16 mouse cellular contexts compared by ENCODE assay signal in the genomic region with DNA sequence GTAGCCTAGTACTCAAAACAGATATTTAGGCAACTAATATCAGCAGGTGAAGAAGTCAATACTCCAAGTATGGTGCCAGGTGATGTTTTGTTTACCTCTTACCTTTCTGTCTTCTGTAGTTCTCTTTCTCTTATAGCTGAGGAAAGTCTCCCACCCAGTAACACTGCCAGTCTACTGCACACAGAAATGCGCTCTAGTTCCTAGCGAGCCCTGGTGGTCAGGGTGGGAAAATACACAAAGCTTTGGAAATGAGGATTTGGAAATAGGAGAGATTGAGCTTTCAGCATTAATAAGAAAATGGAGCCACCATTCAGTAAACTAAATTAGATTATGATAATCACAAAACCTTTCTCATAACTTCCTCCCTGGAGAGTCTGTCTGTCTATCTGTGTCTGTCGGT.
DNase-seq lines count a peak whose midpoint lies in the region; ATAC-seq and TF ChIP-seq lines count a peak whose summit lies in the region.
"Had no signal": no experiment of that assay in that cellular context is flagged by ENCODE, and none has a peak within 500 bp of the region (broad histone marks: within the 10 kb centered on the region; RNA-seq: fewer than 3 reads in every experiment).

No protein-coding gene starts in this region.

- no peaks in the 10 kb centered on the region for H3K36me3 ChIP-seq in embryonic facial prominence, embryonic 11.5 days (replicated peaks; ENCODE audit: control insufficient read depth, insufficient read depth, low read depth, low read length)
- H3K36me3 ChIP-seq in embryonic facial prominence, embryonic 10.5 days (replicated peaks), result no peaks in the 10 kb centered on the region
- no peaks in the 10 kb centered on the region for H3K36me3 ChIP-seq in kidney, embryonic 16.5 days (ENCODE audit: insufficient read depth, low read length)
- H3K36me3 ChIP-seq: embryonic facial prominence, embryonic 15.5 days; liver, embryonic 15.5 days had no signal

- no peak overlapping the region for H3K27ac ChIP-seq in embryonic facial prominence, embryonic 11.5 days (replicated peaks; ENCODE audit: low read depth, low read length)
- H3K27ac ChIP-seq in embryonic facial prominence, embryonic 10.5 days (replicated peaks), result no peak overlapping the region
- H3K27ac ChIP-seq in layer of hippocampus, adult 2 months, result no peak overlapping the region
- H3K27ac ChIP-seq in kidney, embryonic 16.5 days (ENCODE audit: low read length), result no peak overlapping the region
- H3K27ac ChIP-seq: embryonic facial prominence, embryonic 15.5 days; liver, embryonic 15.5 days had no signal

- no peaks in the 10 kb centered on the region for H3K9me3 ChIP-seq in embryonic facial prominence, embryonic 11.5 days (replicated peaks; ENCODE audit: control insufficient read depth, low read length)
- no peaks in the 10 kb centered on the region for H3K9me3 ChIP-seq in embryonic facial prominence, embryonic 10.5 days
- no peaks in the 10 kb centered on the region for H3K9me3 ChIP-seq in kidney, embryonic 16.5 days (ENCODE audit: low read length)
- H3K9me3 ChIP-seq: embryonic facial prominence, embryonic 15.5 days; liver, embryonic 15.5 days; megakaryocyte, embryonic 14.5 days had no signal

- H3K27me3 ChIP-seq in embryonic facial prominence, embryonic 11.5 days (ENCODE audit: control insufficient read depth, insufficient read depth, low read length), result no peaks in the 10 kb centered on the region
- H3K27me3 ChIP-seq in embryonic facial prominence, embryonic 10.5 days (replicated peaks; ENCODE audit: low read depth, poor library complexity, severe bottlenecking), result no peaks in the 10 kb centered on the region
- no peaks in the 10 kb centered on the region for H3K27me3 ChIP-seq in kidney, embryonic 16.5 days (ENCODE audit: insufficient read depth, low read length)
- H3K27me3 ChIP-seq: embryonic facial prominence, embryonic 15.5 days; liver, embryonic 15.5 days; megakaryocyte, embryonic 14.5 days had no signal

- ATAC-seq in embryonic facial prominence, embryonic 11.5 days (replicated peaks; ENCODE audit: insufficient number of reproducible peaks, low FRiP score, low TSS enrichment, low read depth), result no peak
- ATAC-seq in inflammation-experienced regulatory T-cells, adult 6 months, result no peak
- no peak for ATAC-seq in kidney, embryonic 16.5 days (ENCODE audit: low FRiP score, low TSS enrichment)

- no peaks in the 10 kb centered on the region for H3K4me1 ChIP-seq in embryonic facial prominence, embryonic 11.5 days (ENCODE audit: control insufficient read depth, insufficient read depth, low read length)
- no peaks in the 10 kb centered on the region for H3K4me1 ChIP-seq in embryonic facial prominence, embryonic 10.5 days
- H3K4me1 ChIP-seq in kidney, embryonic 16.5 days (ENCODE audit: insufficient read depth, low read length), result no peaks in the 10 kb centered on the region
- H3K4me1 ChIP-seq: embryonic facial prominence, embryonic 15.5 days; liver, embryonic 15.5 days; megakaryocyte, embryonic 14.5 days had no signal

- H3K4me2 ChIP-seq in embryonic facial prominence, embryonic 11.5 days (ENCODE audit: low read depth, low read length), result no peak overlapping the region
- no peak overlapping the region for H3K4me2 ChIP-seq in kidney, embryonic 16.5 days (replicated peaks; ENCODE audit: low read depth, low read length)
- H3K4me2 ChIP-seq: embryonic facial prominence, embryonic 15.5 days; liver, embryonic 15.5 days had no signal

- 55% methylated on average over 3 of the region's 3 CpGs for WGBS in embryonic facial prominence, embryonic 11.5 days
- 58% methylated on average over 3 of the region's 3 CpGs for WGBS in embryonic facial prominence, embryonic 10.5 days
- 70% methylated on average over 3 of the region's 3 CpGs for WGBS in kidney, embryonic 16.5 days

- peak; percentile 66 for TF ChIP-seq CTCF in layer of hippocampus, adult 2 months (conservative IDR thresholded peaks at IDR 0.05)

- H3K4me3 ChIP-seq in embryonic facial prominence, embryonic 11.5 days (ENCODE audit: low read depth, low read length), result no peak overlapping the region
- H3K4me3 ChIP-seq in embryonic facial prominence, embryonic 10.5 days, result no peak overlapping the region
- H3K4me3 ChIP-seq in layer of hippocampus, adult 2 months, result no peak overlapping the region
- no peak overlapping the region for H3K4me3 ChIP-seq in kidney, embryonic 16.5 days (ENCODE audit: low read length)
- H3K4me3 ChIP-seq: embryonic facial prominence, embryonic 15.5 days; liver, embryonic 15.5 days; megakaryocyte, embryonic 14.5 days had no signal

- H3K9ac ChIP-seq in embryonic facial prominence, embryonic 11.5 days (replicated peaks; ENCODE audit: low read length), result no peak overlapping the region
- no peak overlapping the region for H3K9ac ChIP-seq in kidney, embryonic 16.5 days (replicated peaks; ENCODE audit: low read length)
- H3K9ac ChIP-seq: embryonic facial prominence, embryonic 15.5 days; liver, embryonic 15.5 days had no signal

- peak; percentile 9 for DNase-seq in embryonic facial prominence, embryonic 11.5 days (ENCODE audit: low spot score)
- no peak for DNase-seq in embryonic facial prominence, embryonic 10.5 days (ENCODE audit: low spot score)
- DNase-seq in layer of hippocampus, adult 2 months (ENCODE audit: low spot score in 2 of 2), result no peak
- no peak for DNase-seq in layer of hippocampus, postnatal 25 days (ENCODE audit: extremely low spot score in 1 of 2, low spot score in 1 of 2)
- DNase-seq in 416B (ENCODE audit: low read depth) (peak; percentile 5), adipocyte (ENCODE audit: low spot score) (peak; percentile 5)
- DNase-seq: cerebellum, adult 11-12 months; heart, adult 18-20 months; heart, postnatal 4 days; kidney, adult 9 months; thymus, adult 18-20 months had no signal

Comparison
In these comparisons a context has a peak if more than half of its experiments do, and no peak if none do; other contexts are left out.
1. DNase-seq: peak in embryonic facial prominence, embryonic 11.5 days (single experiment), 416B (single experiment) and adipocyte (single experiment); none in embryonic facial prominence, embryonic 10.5 days (single experiment), layer of hippocampus, adult 2 months (0 of 2) and layer of hippocampus, postnatal 25 days (0 of 2).